In genomic region chr9:22429533-22430241, GRCm38 (mm10) we compare ENCODE assay signal across 8 mouse cellular contexts. TPM values are rescaled to one million over a fixed set of nuclear protein-coding genes. Genes with fewer than 3 reads are reported as not detected.
DNase-seq lines count a peak whose midpoint lies in the region; ATAC-seq lines count a peak whose summit lies in the region.

No protein-coding gene starts in this region.

- peak overlapping the region; percentile 12; the same call in 1 of the 2 replicates for H3K4me2 ChIP-seq in hindbrain, embryonic 16.5 days (ENCODE audit: low read length)
- no peak overlapping the region for H3K4me2 ChIP-seq in midbrain, embryonic 15.5 days

- no peaks in the 10 kb centered on the region for H3K27me3 ChIP-seq in hindbrain, embryonic 16.5 days (replicated peaks; ENCODE audit: control insufficient read depth, insufficient read depth, low read length)
- H3K27me3 ChIP-seq in hindbrain, embryonic 10.5 days (ENCODE audit: insufficient read depth, poor library complexity, severe bottlenecking): no peaks in the 10 kb centered on the region
- H3K27me3 ChIP-seq in midbrain, embryonic 15.5 days (replicated peaks): no peaks in the 10 kb centered on the region

- no peak overlapping the region for H3K4me3 ChIP-seq in hindbrain, embryonic 16.5 days (ENCODE audit: low read length)
- no peak overlapping the region for H3K4me3 ChIP-seq in hindbrain, embryonic 10.5 days
- H3K4me3 ChIP-seq in midbrain, embryonic 15.5 days: no peak overlapping the region

- no peak overlapping the region for H3K27ac ChIP-seq in hindbrain, embryonic 16.5 days (ENCODE audit: low read depth, low read length)
- H3K27ac ChIP-seq in hindbrain, embryonic 10.5 days: no peak overlapping the region
- H3K27ac ChIP-seq in midbrain, embryonic 15.5 days: no peak overlapping the region

- no peak for ATAC-seq in hindbrain, embryonic 16.5 days
- ATAC-seq in midbrain, embryonic 15.5 days (replicated peaks): no peak

- 52% methylated on average over 15 of the region's 15 CpGs for WGBS in hindbrain, embryonic 16.5 days
- 73% methylated on average over 15 of the region's 15 CpGs for WGBS in hindbrain, embryonic 10.5 days
- WGBS in midbrain, embryonic 15.5 days: 40% methylated on average over 15 of the region's 15 CpGs

- DNase-seq in hindbrain, embryonic 10.5 days (ENCODE audit: low spot score): no peak
- DNase-seq in brain, adult 2 months (ENCODE audit: low read depth, low spot score): peak; percentile 72
- peak; percentile 8 to 17 for DNase-seq in kidney, adult 8-10 months
- DNase-seq in lung, postnatal 25 days (ENCODE audit: low spot score): peak; percentile 3
- no peak for DNase-seq in layer of hippocampus, adult 8-10 months (ENCODE audit: low spot score in 2 of 2)
- DNase-seq in gastrocnemius, adult 8-10 months (ENCODE audit: low spot score in 2 of 2): no peak

- peaks cover 7% of the 10 kb centered on the region for H3K4me1 ChIP-seq in hindbrain, embryonic 16.5 days (ENCODE audit: control insufficient read depth, insufficient read depth, low read depth, low read length)
- H3K4me1 ChIP-seq in hindbrain, embryonic 10.5 days (replicated peaks): peaks cover 22% of the 10 kb centered on the region
- peaks cover 4% of the 10 kb centered on the region; the same call in 1 of the 2 replicates for H3K4me1 ChIP-seq in midbrain, embryonic 15.5 days

- H3K36me3 ChIP-seq in hindbrain, embryonic 16.5 days (ENCODE audit: control insufficient read depth, insufficient read depth, low read length): no peaks in the 10 kb centered on the region
- H3K36me3 ChIP-seq in hindbrain, embryonic 10.5 days: no peaks in the 10 kb centered on the region
- no peaks in the 10 kb centered on the region for H3K36me3 ChIP-seq in midbrain, embryonic 15.5 days (replicated peaks)

- no peaks in the 10 kb centered on the region for H3K9me3 ChIP-seq in hindbrain, embryonic 16.5 days (ENCODE audit: control insufficient read depth, low read length)
- H3K9me3 ChIP-seq in hindbrain, embryonic 10.5 days: no peaks in the 10 kb centered on the region
- no peaks in the 10 kb centered on the region for H3K9me3 ChIP-seq in midbrain, embryonic 15.5 days

- no peak overlapping the region for H3K9ac ChIP-seq in hindbrain, embryonic 16.5 days (ENCODE audit: low read depth, low read length)
- no peak overlapping the region for H3K9ac ChIP-seq in midbrain, embryonic 15.5 days

RNA-seq across cellular contexts. Expression of gene 9530077C05Rik, which starts 18.4 kb away (rescaled TPM):
- polyA plus RNA-seq in hindbrain, embryonic 16.5 days (2015; fragmentation: Nextera tagmentation; extraction: Ambion mirVana): 16.0 and 19.3 TPM in 2 replicates
- polyA plus RNA-seq in hindbrain, embryonic 10.5 days (2016; fragmentation: Nextera tagmentation; extraction: Ambion mirVana): 9.3 and 9.4 TPM in 2 replicates
- 10 to 100 TPM in 1 of 4 experiments, 1 to 10 TPM in 3; 6.0 to 10.9 (median 8.1) TPM for total RNA-seq in layer of hippocampus, adult 8-10 months (2022)
- polyA plus RNA-seq in midbrain, embryonic 15.5 days (2015; fragmentation: Nextera tagmentation; extraction: Ambion mirVana): 15.9 and 16.6 TPM in 2 replicates
- total RNA-seq in gastrocnemius, adult 8-10 months (2022): under 1 TPM; 0.15 to 0.32 (median 0.19) TPM

RNA-seq across cellular contexts. Expression of gene Gm17545, which starts 24.4 kb away (rescaled TPM):
- not detected in 2 replicates for polyA plus RNA-seq in hindbrain, embryonic 16.5 days (2015; fragmentation: Nextera tagmentation; extraction: Ambion mirVana)
- not detected in 2 replicates for polyA plus RNA-seq in hindbrain, embryonic 10.5 days (2016; fragmentation: Nextera tagmentation; extraction: Ambion mirVana)
- total RNA-seq in layer of hippocampus, adult 8-10 months (2022): not detected
- polyA plus RNA-seq in midbrain, embryonic 15.5 days (2015; fragmentation: Nextera tagmentation; extraction: Ambion mirVana): not detected in 2 replicates
- not detected for total RNA-seq in gastrocnemius, adult 8-10 months (2022)

RNA-seq across cellular contexts. Expression of gene Rp9, which starts 39.9 kb away (rescaled TPM):
- 65.2 and 68.3 TPM in 2 replicates for polyA plus RNA-seq in hindbrain, embryonic 16.5 days (2015; fragmentation: Nextera tagmentation; extraction: Ambion mirVana)
- 46.5 and 49.1 TPM in 2 replicates for polyA plus RNA-seq in hindbrain, embryonic 10.5 days (2016; fragmentation: Nextera tagmentation; extraction: Ambion mirVana)
- total RNA-seq in layer of hippocampus, adult 8-10 months (2022): 10 to 100 TPM; 31.6 to 41.5 (median 34.7) TPM
- 70.9 TPM in 2 replicates for polyA plus RNA-seq in midbrain, embryonic 15.5 days (2015; fragmentation: Nextera tagmentation; extraction: Ambion mirVana)
- total RNA-seq in gastrocnemius, adult 8-10 months (2022): 10 to 100 TPM; 34.1 to 41.6 (median 37.8) TPM

RNA-seq across cellular contexts. Expression of gene Anln, which starts 40.7 kb away (rescaled TPM):
- 4.1 and 6.2 TPM in 2 replicates for polyA plus RNA-seq in hindbrain, embryonic 16.5 days (2015; fragmentation: Nextera tagmentation; extraction: Ambion mirVana)
- 31.4 and 39.4 TPM in 2 replicates for polyA plus RNA-seq in hindbrain, embryonic 10.5 days (2016; fragmentation: Nextera tagmentation; extraction: Ambion mirVana)
- total RNA-seq in layer of hippocampus, adult 8-10 months (2022): 10 to 100 TPM; 23.7 to 32.9 (median 29.4) TPM
- 4.5 and 4.7 TPM in 2 replicates for polyA plus RNA-seq in midbrain, embryonic 15.5 days (2015; fragmentation: Nextera tagmentation; extraction: Ambion mirVana)
- total RNA-seq in gastrocnemius, adult 8-10 months (2022): 1 to 10 TPM in 3 of 4 experiments, under 1 TPM in 1; 0.97 to 2.0 (median 1.7) TPM

RNA-seq across cellular contexts. Expression of gene Bbs9, which starts 45.8 kb away (rescaled TPM):
- 18.3 and 18.8 TPM in 2 replicates for polyA plus RNA-seq in hindbrain, embryonic 16.5 days (2015; fragmentation: Nextera tagmentation; extraction: Ambion mirVana)
- polyA plus RNA-seq in hindbrain, embryonic 10.5 days (2016; fragmentation: Nextera tagmentation; extraction: Ambion mirVana): 15.0 and 16.0 TPM in 2 replicates
- 10 to 100 TPM; 24.8 to 28.7 (median 27.8) TPM for total RNA-seq in layer of hippocampus, adult 8-10 months (2022)
- 24.9 and 25.0 TPM in 2 replicates for polyA plus RNA-seq in midbrain, embryonic 15.5 days (2015; fragmentation: Nextera tagmentation; extraction: Ambion mirVana)
- total RNA-seq in gastrocnemius, adult 8-10 months (2022): 1 to 10 TPM; 8.7 to 10.0 (median 9.5) TPM

Comparison
In these comparisons a context has a peak if more than half of its experiments do, and no peak if none do; other contexts are left out.
1. DNase-seq: peak in brain, adult 2 months (single experiment), kidney, adult 8-10 months (2 of 2) and lung, postnatal 25 days (single experiment); none in hindbrain, embryonic 10.5 days (single experiment), layer of hippocampus, adult 8-10 months (0 of 2) and gastrocnemius, adult 8-10 months (0 of 2).